Mouse (Mus musculus) liver, adult 2 months (tissue): ENCODE measurements at regions not wholly inside any gene's neighbourhood (a gene's known extent, or its start where the extent isn't known, plus 50 kb on each side); places are given as distances from the start of the nearest gene placed in this dataset.

Experiments
- DNase-seq: peaks from one replicate; pipeline ENCODE4 v3.0.0-alpha.2; 2011; ENCODE audit warnings: low read depth, low spot score; ENCODE audit errors: extremely low read depth
- H3K27ac ChIP-seq: fragments of 200-500 bp; replicated peaks from 2 replicates; pipeline ENCODE4 v1.5.1; 2012; ENCODE audit warnings: low read depth, mild to moderate bottlenecking, control low read depth, inconsistent platforms, low read length; ENCODE audit not compliant: insufficient read depth
- H3K27me3 ChIP-seq: fragments of 200-500 bp; 2 replicates; pipeline ENCODE4 v1.6.1; 2012; ENCODE audit warnings: mild to moderate bottlenecking, moderate library complexity, low read length, inconsistent platforms; ENCODE audit not compliant: control insufficient read depth, insufficient read depth
- H3K36me3 ChIP-seq: fragments of 200-500 bp; 2 replicates; pipeline ENCODE4 v1.6.1; 2012; ENCODE audit warnings: low read length, inconsistent platforms; ENCODE audit not compliant: control insufficient read depth, insufficient read depth
- H3K4me1 ChIP-seq: fragments of 200-500 bp; 2 replicates; pipeline ENCODE4 v1.6.1; 2011; ENCODE audit warnings: low read length; ENCODE audit not compliant: control insufficient read depth, insufficient read depth
- H3K4me3 ChIP-seq: fragments of 200-500 bp; 2 replicates; pipeline ENCODE4 v1.5.1; 2011; ENCODE audit warnings: low read depth, mild to moderate bottlenecking, control low read depth, low read length, moderate library complexity; ENCODE audit not compliant: insufficient read depth
- H3K79me2 ChIP-seq: fragments of 200-500 bp; 2 replicates; pipeline ENCODE4 v1.6.1; 2012; ENCODE audit warnings: inconsistent platforms, mild to moderate bottlenecking, low read length, moderate library complexity; ENCODE audit not compliant: control insufficient read depth, insufficient read depth
- H3K9ac ChIP-seq: fragments of 200-500 bp; 2 replicates; pipeline ENCODE4 v1.6.1; 2012; ENCODE audit warnings: low read depth, mild to moderate bottlenecking, control low read depth, inconsistent platforms, low read length
- CTCF ChIP-seq: fragments of 200-500 bp; IDR thresholded peaks from 2 replicates; pipeline ENCODE4 v1.5.1; 2011; ENCODE audit warnings: low read depth, low read length, control low read depth
- POLR2A ChIP-seq: fragments of 200-500 bp; IDR thresholded peaks from 2 replicates; pipeline ENCODE4 v1.6.1; 2011; ENCODE audit warnings: low read length, control low read depth; ENCODE audit not compliant: insufficient read depth; ENCODE audit errors: extremely low read depth
- WGBS: fragments of 180-500 bp; shearing (Covaris S2); methylation state at CpG from one replicate; pipeline ENCODE4 v1.1.7; 2018; 5-methylcytosine and 5-hydroxymethylcytosine counted together

DNA sequence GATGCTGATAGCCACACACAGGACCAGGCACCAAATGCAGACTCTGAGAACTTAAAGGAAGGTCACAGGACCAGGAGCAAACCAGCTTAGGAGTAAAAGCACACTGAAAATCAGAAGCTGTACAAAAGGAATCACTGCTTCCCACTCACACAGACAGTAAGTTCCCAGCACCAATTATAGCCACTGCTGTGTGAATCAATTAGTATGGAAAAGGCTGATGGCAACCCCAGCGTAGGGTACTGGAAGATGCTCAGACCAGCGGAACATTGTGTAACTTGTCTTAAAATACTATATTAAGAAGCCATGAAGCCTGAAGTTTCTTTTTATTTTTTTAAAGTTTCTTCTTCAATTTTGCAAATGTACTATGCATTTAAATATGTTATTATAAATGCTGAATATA, 115.8 kb downstream of the Lnpk start:
- Histone ChIP-seq H3K36me3 (no peaks in the 10 kb centered on the region), H3K79me2 (no peaks in the 10 kb centered on the region), H3K9ac (no peak overlapping the region), H3K27ac (no peak overlapping the region), H3K27me3 (no peaks in the 10 kb centered on the region), H3K4me1 (no peaks in the 10 kb centered on the region), H3K4me3 (no peak overlapping the region)
- DNase-seq = no peak
- no peak for TF ChIP-seq CTCF
- TF ChIP-seq POLR2A = no peak
- WGBS = 87% methylated on average over 2 of the region's 2 CpGs

DNA sequence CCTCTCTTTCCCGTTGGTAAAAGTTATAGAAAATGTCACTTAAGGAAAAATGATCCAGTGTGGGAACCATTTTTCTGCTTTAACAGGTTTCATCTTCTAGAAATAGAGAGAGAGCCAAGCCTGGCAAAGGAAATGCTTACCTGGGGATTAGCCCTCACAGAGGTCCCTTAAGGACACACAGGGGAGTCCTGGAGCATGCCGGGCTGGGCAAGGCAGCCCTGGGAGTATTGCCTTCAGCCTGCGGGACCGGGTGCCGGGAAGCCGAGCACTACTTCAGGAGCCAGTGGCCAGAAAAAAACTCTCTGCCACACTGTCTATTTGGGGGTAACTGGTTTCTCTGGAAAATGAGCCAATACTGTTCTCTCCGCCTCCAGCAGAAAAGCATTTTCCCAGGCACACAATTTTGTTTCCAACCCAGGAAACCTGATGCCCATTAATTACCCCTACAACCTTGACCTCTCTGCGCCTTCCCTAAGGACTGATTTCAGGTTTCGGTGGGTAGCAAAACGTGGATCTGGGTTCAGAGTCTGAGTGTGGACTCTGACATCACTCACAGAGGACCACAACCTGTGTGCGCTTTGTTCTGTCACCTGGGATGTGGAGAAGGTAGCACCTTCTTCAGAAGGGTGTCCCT, 117.9 kb downstream of the Lnpk start:
- Histone ChIP-seq H3K27ac (no peak overlapping the region), H3K36me3 (no peaks in the 10 kb centered on the region), H3K4me3 (no peak overlapping the region), H3K4me1 (no peaks in the 10 kb centered on the region), H3K79me2 (no peaks in the 10 kb centered on the region), H3K9ac (no peak overlapping the region), H3K27me3 (no peaks in the 10 kb centered on the region)
- 53% methylated on average over 11 of the region's 11 CpGs for WGBS
- TF ChIP-seq POLR2A (no peak), CTCF (no peak)
- DNase-seq = no peak

DNA sequence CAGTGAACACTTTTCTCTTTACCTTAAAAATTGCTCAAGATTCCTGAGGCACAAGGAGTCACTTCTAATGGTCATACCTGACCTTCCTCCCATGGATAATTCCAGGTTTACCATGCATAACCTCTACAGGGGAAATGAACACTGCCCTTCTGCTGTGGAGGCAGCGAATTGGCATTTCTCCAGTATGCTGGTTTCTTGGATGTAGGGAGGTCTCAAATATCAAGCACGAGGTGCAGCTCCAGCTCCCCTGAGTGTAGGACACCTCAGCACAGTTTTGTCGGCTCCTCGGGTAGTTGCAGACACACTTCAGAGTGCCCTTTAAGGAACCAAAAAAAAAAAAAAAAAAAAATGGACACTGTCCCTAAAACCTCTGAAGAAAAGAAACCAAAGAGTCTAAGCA, 124.8 kb downstream of the Lnpk start:
- H3K27ac ChIP-seq = no peak overlapping the region
- TF ChIP-seq CTCF (no peak), POLR2A (no peak)
- 82% methylated on average over 4 of the region's 4 CpGs for WGBS
- H3K4me3 ChIP-seq = no peak overlapping the region
- H3K4me1 ChIP-seq = no peaks in the 10 kb centered on the region
- H3K9ac ChIP-seq = no peak overlapping the region
- no peak for DNase-seq
- H3K27me3 ChIP-seq = no peaks in the 10 kb centered on the region
- H3K36me3 ChIP-seq = no peaks in the 10 kb centered on the region
- H3K79me2 ChIP-seq = no peaks in the 10 kb centered on the region

DNA sequence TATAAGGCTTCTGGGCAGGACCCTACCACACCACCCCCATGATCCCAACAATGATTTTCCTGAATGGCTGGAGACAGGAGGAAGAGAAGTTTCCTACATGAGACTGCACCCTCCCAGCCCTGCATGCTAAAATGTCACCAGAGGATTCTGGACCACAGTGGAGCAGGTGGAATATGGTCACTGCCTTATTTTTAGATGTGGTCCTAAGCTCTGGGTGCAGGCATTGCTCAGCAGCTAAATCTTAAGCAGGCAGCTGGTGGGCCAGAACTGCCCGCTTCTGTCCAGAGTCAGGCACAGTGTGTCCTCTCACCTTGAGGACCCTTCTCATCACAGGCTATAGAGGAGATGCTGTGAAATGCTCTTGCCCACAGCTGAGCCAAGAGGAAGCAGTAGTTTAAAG, 126.6 kb downstream of the Lnpk start:
- Histone ChIP-seq H3K79me2 (no peaks in the 10 kb centered on the region), H3K9ac (no peak overlapping the region), H3K4me3 (no peak overlapping the region), H3K36me3 (no peaks in the 10 kb centered on the region), H3K4me1 (no peaks in the 10 kb centered on the region), H3K27me3 (no peaks in the 10 kb centered on the region), H3K27ac (no peak overlapping the region)
- no peak for TF ChIP-seq CTCF
- no peak for TF ChIP-seq POLR2A
- no peak for DNase-seq
- 84% methylated on average over 1 of the region's 1 CpGs for WGBS

DNA sequence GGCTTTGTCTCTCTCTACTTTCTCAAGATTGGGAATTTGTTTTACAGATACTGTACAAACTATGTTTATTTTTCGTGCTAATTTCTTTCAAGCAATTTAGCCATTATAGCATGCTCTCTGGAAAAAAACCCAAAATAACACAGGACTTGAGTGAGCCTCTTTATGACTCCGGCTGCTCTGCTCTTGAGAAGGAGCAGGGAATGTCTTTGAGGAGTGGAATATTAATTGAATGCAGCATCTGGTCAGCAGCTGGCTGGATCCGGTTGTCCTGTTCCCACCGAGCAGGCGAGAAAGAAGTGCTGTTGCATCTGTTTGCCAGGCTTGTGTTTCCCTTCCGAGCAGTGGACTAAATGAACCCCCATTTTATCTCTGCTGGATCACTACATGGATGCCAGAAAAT, 127.7 kb downstream of the Lnpk start:
- no peak overlapping the region for H3K9ac ChIP-seq
- DNase-seq = peak; percentile 5
- H3K4me1 ChIP-seq = no peaks in the 10 kb centered on the region
- TF ChIP-seq POLR2A = no peak
- TF ChIP-seq CTCF = no peak
- H3K36me3 ChIP-seq = no peaks in the 10 kb centered on the region
- no peaks in the 10 kb centered on the region for H3K79me2 ChIP-seq
- H3K27me3 ChIP-seq = no peaks in the 10 kb centered on the region
- WGBS = 69% methylated on average over 6 of the region's 6 CpGs
- no peak overlapping the region for H3K27ac ChIP-seq
- H3K4me3 ChIP-seq = no peak overlapping the region

DNA sequence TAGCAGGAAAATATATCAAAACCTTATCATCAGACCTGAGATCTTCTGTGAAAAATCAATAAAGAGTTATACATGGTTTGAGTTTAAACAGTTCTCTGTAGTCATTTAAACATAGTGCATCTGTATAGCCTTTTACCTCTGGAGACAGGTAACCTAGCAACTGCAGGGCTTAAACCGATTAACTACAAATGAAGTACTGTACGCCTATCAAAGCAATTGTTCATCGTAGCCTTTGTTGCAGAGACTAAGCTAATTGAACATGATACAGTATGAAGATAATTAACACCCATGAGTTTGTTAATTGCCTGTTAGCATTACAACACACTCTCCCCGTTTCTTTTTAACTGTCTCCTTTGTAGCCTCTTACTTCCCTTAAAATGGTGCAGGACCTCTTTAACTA, 128.2 kb downstream of the Lnpk start:
- H3K27me3 ChIP-seq = no peaks in the 10 kb centered on the region
- 77% methylated on average over 4 of the region's 4 CpGs for WGBS
- DNase-seq = no peak
- H3K27ac ChIP-seq = no peak overlapping the region
- no peak for TF ChIP-seq POLR2A
- TF ChIP-seq CTCF = no peak
- no peaks in the 10 kb centered on the region for H3K36me3 ChIP-seq
- no peak overlapping the region for H3K4me3 ChIP-seq
- H3K79me2 ChIP-seq = no peaks in the 10 kb centered on the region
- no peak overlapping the region for H3K9ac ChIP-seq
- no peaks in the 10 kb centered on the region for H3K4me1 ChIP-seq
